Mouse (Mus musculus): ENCODE measurements at regions not wholly inside any gene's neighbourhood (a gene's known extent, or its start where the extent isn't known, plus 50 kb on each side); places are given as distances from the start of the nearest gene placed in this dataset.

DNA sequence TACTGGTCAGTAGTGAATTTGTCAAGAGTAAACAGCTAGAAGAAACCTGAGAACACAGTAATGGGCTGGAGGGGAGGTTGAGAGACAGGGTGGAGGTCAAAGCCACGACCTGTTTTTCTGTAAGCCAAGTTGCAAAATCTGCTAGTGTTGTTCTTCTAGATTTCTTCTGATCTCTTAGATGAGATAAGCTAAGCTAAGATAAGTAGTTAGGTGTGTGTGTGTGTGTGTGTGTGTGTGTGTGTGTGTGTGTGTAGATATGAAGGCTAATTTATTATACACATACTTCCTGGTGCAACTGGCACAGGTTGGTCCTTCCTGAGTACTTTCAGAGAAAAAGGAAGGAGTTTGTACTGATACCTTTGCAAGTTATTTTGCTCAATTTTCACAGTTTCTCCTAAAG lies 172.8 kb downstream of the Tmsb4x start:
- no peak for TF ChIP-seq CTCF (IDR thresholded peaks at IDR 0.05; ENCODE audit: low read depth)
- no peak for TF ChIP-seq EP300 (IDR thresholded peaks at IDR 0.05; ENCODE audit: low read depth)

Data from liver, embryonic 14.5 days (tissue).